Mouse (Mus musculus): ENCODE results near the gene BC005624.
A peak's percentile ranks its signal among the peaks of the same experiment; 100 is the strongest.
"Not testable (repeated sequence)": the region's sequence is repeated elsewhere in the genome, so short reads cannot be mapped to it uniquely, and the experiment has no call there.

The BC005624 gene

GRCm38 (mm10) chr2:30967352-30968327, 14.4 kb downstream of the BC005624 start, which contains the start of gene Tor1a:
Tor1a (minus strand) TSS chr2:30967933.
- peak; percentile 86 to 89 for DNase-seq

- no peak for DNase-seq
These were observed 15.2 kb downstream of the BC005624 start for GRCm38 (mm10) chr2:30966826-30967225.

GRCm38 (mm10) chr2:30965627-30966026, 16.4 kb downstream of the BC005624 start:
- no peak for DNase-seq

GRCm38 (mm10) chr2:30962570-30963254, 19.3 kb downstream of the BC005624 start:
- no peak for DNase-seq

- no peak for DNase-seq
These were observed 22.1 kb downstream of the BC005624 start for GRCm38 (mm10) chr2:30959856-30960255.

- peak; percentile 73 to 78 for DNase-seq
These were observed 23.3 kb downstream of the BC005624 start for GRCm38 (mm10) chr2:30958726-30959125.

- DNase-seq = no peak
These were observed 24.5 kb downstream of the BC005624 start for GRCm38 (mm10) chr2:30957511-30957910.

GRCm38 (mm10) chr2:30954797-30955196, 27.2 kb downstream of the BC005624 start:
- DNase-seq = no peak

- DNase-seq = peak; percentile 82 to 86
These were observed 29.0 kb downstream of the BC005624 start, which contains the start of gene Tor1b for GRCm38 (mm10) chr2:30952824-30953490. Tor1b (plus strand) TSS chr2:30952959.

- DNase-seq = no peak
These were observed 29.6 kb downstream of the BC005624 start for GRCm38 (mm10) chr2:30952457-30952823.

- DNase-seq = peak; percentile 58 to 69
These were observed 39.4 kb downstream of the BC005624 start for GRCm38 (mm10) chr2:30942603-30943011.

GRCm38 (mm10) chr2:30942116-30942515, 39.9 kb downstream of the BC005624 start:
- not testable (repeated sequence) for DNase-seq

- DNase-seq = no peak
These were observed 40.4 kb downstream of the BC005624 start for GRCm38 (mm10) chr2:30941586-30941985.

- no peak for DNase-seq
These were observed 43.4 kb downstream of the BC005624 start for GRCm38 (mm10) chr2:30938574-30938991.

GRCm38 (mm10) chr2:30937731-30938130, 44.3 kb downstream of the BC005624 start:
- no peak for DNase-seq

- DNase-seq = no peak
These were observed 45.2 kb downstream of the BC005624 start for GRCm38 (mm10) chr2:30936808-30937207.

GRCm38 (mm10) chr2:30933917-30934450, 48.0 kb downstream of the BC005624 start:
- DNase-seq = peak; percentile 68 to 78

GRCm38 (mm10) chr2:30933032-30933431, 49.0 kb downstream of the BC005624 start:
- DNase-seq = no peak

- DNase-seq = no peak
These were observed 50.1 kb downstream of the BC005624 start for GRCm38 (mm10) chr2:30931922-30932321.

GRCm38 (mm10) chr2:30930846-30931245, 51.2 kb downstream of the BC005624 start:
- not testable (repeated sequence) for DNase-seq

- peak; percentile 60 to 69 for DNase-seq
These were observed 52.4 kb downstream of the BC005624 start, which contains the start of gene Ptges for GRCm38 (mm10) chr2:30929483-30930045. Ptges (minus strand) TSS chr2:30929863.

- DNase-seq = no peak
These were observed 53.0 kb downstream of the BC005624 start for GRCm38 (mm10) chr2:30928893-30929482.
